Mouse (Mus musculus): ENCODE data around the gene Rtn4r.

The Rtn4r gene

DNA sequence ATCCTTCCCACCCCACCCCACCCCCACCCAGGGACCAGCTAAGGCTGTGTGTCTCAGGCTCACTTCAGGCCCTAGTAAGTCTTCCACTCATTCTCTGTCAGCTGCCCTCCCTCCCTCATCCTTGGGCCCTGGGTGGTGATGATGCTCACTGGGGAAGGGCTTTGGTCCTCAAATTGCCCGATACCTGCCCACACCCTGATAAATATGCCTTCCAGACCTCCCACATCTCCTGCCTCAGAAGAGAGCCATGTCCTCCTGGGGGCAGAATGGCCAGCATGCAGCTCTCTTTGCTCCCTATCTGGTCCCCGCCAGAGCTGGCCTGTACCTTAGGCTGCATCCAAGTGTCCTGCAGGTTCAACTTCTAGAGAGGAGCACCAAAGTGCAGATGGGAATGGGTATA is 2.3 kb upstream of the Rtn4r start:
- DNase-seq, result no peak

- DNase-seq, result no peak
These were observed 1.2 kb upstream of the Rtn4r start for GRCm38 (mm10) chr16:18126211-18126610.

- DNase-seq, result peak; percentile 56 to 62
These were observed 575 bp downstream of the Rtn4r start for GRCm38 (mm10) chr16:18127871-18128563.

DNA sequence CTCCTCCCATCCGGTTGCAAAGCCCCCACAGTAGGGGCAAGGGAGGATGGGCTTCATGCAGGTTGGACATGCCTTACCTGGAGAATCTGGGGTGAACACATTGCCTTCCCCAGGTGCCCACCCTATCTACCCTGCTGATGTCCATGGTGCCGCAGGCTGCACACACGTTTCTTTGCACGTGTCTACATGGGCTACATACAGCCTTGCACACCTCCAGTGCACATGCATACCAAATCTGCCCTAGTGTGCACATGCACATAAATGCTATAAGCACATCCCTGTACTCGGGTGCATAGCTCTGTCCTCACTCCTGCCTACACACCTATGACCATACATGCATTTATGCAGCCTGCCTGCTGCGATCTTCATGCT is 1.1 kb downstream of the Rtn4r start:
- DNase-seq, result no peak

GRCm38 (mm10) chr16:18129413-18129812 is 2.0 kb downstream of the Rtn4r start:
- DNase-seq, result no peak

- peak; percentile 57 to 61 for DNase-seq
These were observed 2.8 kb downstream of the Rtn4r start for GRCm38 (mm10) chr16:18130288-18130687.

DNA sequence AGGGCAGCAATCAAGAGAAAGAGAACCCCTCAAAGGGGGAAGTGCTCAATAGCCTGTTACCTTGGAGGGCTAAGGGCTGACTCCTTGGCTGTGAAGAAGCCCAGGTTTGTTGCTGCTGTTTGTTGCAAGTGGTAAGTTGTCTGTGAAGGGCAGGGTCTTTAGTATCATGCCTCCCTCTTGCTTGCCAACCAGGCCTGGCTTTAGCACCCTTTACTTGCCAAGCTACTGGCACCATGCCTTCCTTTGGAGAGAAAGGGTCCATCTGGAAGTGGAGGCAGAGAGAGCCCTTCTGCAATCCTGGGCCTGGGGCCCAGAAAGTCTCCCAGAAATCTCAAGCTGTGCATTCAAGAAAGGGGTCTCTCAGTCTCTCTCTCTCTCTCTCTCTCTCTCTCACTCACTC is 3.3 kb downstream of the Rtn4r start:
- peak; percentile 93 to 96 for DNase-seq

GRCm38 (mm10) chr16:18131245-18131939 is 4.0 kb downstream of the Rtn4r start:
- DNase-seq, result no peak

- DNase-seq, result no peak
These were observed 4.6 kb downstream of the Rtn4r start for GRCm38 (mm10) chr16:18132026-18132425.

GRCm38 (mm10) chr16:18132575-18132974 is 5.1 kb downstream of the Rtn4r start:
- DNase-seq, result no peak

DNA sequence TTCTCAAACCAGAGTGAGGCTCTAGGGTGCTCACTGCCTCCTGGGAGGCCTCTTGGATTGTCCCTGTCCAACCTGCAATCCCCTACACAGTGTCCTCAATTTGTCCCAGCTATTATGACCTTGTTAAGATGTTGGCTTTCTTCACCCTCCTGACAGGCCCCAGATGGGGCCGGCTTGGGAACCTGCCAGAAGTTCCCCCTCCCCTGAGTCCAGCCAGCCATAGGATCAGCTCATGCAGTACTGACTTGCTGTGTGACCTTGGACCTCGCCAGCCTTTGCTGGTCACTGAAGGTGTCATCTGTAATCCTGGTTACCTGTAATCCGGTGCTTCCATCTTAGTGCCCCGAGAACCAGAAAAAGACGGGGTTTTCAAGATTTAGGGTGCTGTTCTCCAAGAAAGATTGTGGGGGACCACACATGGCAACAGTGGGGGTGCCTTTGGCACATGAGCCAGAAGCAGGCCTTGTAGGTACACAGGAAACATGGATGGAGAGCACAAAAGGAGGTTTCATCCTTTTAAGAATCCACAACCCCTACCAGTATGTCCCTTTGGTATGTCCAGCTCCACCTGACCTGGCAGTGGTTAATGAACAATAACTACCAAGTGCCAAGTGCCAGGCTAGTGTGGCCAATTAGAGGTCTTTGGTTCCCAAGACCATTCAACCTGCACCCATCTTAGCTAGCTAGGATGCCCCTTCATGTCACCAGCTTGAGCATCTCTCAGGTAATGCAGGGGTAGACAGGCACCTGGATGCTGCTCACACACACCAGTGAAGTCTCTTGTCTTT is 5.9 kb downstream of the Rtn4r start:
- peak; percentile 42 to 50 for DNase-seq

DNA sequence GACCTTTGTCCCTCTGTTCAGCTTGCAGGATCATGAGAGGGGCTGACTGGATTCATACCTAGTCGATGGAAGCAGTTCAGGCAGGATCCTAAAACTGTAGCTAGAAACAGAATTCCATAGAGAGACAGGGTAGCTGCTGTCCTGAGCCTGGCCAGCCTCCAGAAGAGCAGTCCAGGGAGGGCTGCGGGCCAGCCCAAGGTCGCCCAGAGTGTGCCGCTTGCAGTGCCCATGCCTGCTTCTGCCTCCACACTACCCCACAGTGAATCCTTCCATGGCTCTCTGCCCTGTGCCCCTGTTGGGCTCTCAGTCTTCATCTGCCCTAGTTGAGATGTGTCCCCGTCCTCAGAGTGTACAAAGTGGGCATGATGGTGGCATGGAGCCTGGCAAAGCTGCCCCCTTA is 7.8 kb downstream of the Rtn4r start:
- peak; percentile 76 to 86 for DNase-seq

DNA sequence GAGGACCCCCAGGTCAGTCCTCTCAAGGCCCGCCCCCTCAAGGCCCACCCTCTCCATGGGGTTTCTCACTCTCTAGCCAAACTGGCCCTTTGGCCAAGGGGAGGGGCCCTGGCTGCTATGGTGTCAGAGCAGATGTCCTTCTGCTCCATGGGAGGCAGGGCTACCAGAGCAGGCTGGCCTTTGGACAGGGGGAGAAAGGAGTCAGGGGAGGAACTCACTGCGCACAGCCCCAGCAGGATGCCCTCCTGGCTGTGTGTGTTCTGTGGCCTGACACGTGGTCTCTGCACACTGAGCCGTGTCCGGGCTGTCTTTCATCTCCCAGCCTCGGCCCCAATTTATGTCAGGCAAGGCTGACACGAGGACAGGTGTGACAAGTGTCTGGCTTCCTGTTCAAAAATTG is 8.6 kb downstream of the Rtn4r start:
- peak; percentile 71 to 81 for DNase-seq

GRCm38 (mm10) chr16:18144201-18144600 is 16.8 kb downstream of the Rtn4r start:
- peak; percentile 84 for DNase-seq

DNA sequence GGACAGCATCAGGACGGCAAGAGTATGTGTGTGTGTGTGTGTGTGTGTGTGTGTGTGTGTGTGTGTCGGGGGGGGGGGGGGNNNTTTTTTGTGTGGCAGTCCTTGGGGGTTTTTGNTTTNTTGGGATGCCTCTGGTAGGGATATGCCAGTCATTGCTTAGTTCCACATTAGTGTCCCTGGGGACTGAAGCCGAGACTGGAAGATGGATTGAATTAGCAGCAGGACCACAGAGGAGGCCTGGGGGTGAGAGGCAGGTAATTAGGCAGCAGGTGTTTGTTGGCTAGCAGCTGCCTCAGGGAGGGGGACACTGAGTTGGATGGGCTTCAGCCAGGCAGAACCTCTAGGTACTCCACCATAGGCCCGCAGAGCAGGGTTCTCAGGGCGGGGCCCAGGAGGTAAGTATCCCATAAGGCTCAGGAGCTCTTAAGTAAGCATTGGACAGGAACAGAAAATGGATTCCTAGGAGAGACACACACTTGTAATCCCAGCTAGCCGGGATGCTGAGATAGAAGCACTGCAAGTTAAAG is 18.0 kb downstream of the Rtn4r start:
- no peak for DNase-seq

- DNase-seq, result peak in 1 of 2 experiments; percentile 67
These were observed 20.9 kb downstream of the Rtn4r start for GRCm38 (mm10) chr16:18148208-18148876.

GRCm38 (mm10) chr16:18149205-18149604 is 21.8 kb downstream of the Rtn4r start:
- no peak for DNase-seq

GRCm38 (mm10) chr16:18152189-18152588 is 24.7 kb downstream of the Rtn4r start:
- no peak for DNase-seq

DNA sequence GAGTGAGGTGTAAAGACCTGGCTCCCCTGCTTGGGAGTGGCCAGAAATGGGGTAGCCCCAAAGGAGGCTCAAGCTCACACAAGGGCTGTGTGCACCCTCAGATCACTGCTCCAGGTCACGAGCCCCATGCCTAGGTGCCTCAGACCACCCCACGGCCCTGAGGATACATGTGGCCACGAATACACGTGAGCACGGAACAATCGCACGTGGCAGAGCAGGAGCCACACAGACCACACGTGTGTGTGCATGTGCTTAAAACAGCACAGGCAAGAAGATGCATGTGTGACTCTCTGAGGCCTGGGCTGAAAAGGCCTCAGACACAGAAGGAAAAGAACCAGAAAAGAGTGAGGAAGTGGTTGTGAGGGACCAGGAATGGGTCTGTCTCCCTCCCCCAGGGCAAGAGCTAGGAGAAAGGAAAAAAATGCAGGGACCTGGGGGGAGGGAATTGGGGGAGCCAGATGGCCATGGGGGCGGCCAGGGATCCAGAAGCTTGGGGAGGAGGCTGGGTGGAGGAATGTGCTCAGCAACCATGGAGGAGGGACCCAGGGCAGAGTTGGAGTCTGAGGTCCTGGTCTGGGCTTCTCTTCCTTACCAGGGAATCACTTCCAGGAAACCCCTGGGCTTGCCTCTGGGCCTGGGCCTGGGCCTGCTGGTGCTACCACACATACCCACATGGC is 25.5 kb downstream of the Rtn4r start:
- DNase-seq, result no peak

GRCm38 (mm10) chr16:18154521-18155171 is 27.2 kb downstream of the Rtn4r start:
- DNase-seq, result peak; percentile 82 to 83

DNA sequence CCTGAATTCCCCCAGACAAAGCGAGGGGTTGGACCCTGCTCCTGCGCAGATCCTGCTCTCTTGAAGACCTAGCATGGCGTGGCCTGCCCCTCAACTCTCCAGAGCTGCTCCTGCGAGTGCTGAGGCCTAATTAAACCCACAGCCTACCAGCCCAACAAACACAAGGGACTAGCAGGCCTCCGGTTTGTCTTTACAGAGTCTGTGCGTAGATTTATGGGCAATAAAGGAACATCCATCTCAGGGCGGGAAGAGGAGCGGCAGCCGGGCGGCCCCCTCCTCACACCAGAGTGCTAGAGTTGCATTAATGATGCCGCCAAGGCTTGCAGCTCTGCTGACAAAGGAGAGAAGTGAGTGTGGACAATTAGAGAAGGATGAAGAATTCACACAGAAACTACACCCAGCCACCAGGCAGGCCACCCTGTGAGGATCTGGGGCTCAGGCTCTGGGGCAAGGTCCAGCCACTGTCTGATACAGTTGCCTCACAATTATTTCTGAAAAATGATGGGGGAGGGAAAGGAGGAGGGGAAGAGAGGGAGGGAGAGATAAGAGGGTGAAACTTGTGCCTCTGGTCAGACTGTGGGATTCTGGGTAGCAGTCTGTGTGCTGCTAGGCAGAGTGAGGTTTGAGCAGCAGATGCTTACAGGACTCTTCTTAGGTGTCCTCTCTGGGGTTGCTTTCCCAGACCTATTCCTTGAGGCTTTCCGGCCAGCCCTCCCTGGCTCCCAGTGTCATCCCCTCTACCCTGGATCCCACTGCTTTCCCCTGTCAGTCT is 29.3 kb downstream of the Rtn4r start:
- no peak for DNase-seq
